Mouse (Mus musculus) C2C12 (cell line): ENCODE measurements at regions not wholly inside any gene's neighbourhood (a gene's known extent, or its start where the extent isn't known, plus 50 kb on each side); places are given as distances from the start of the nearest gene placed in this dataset.

Experiments used
- CTCF ChIP-seq: IDR thresholded peaks from one replicate; pipeline ENCODE4 v1.5.1; 2011; ENCODE audit not compliant: control insufficient read depth, insufficient read depth, insufficient read length
- FOSL1 ChIP-seq: IDR thresholded peaks from one replicate; pipeline ENCODE4 v1.8.0; 2011; ENCODE audit warnings: mild to moderate bottlenecking, low read length; ENCODE audit not compliant: poor library complexity, insufficient read depth, severe bottlenecking
- MAX ChIP-seq: IDR thresholded peaks from one replicate; pipeline ENCODE4 v1.6.1; 2011; ENCODE audit warnings: mild to moderate bottlenecking, control low read depth
- MYOD1 ChIP-seq: IDR thresholded peaks from one replicate; pipeline ENCODE4 v1.6.1; 2011; ENCODE audit warnings: low read depth; ENCODE audit not compliant: control insufficient read depth, insufficient read length
- MYOG ChIP-seq: IDR thresholded peaks from one replicate; pipeline ENCODE4 v1.6.1; 2011; ENCODE audit not compliant: control insufficient read depth, insufficient read length; ENCODE audit errors: extremely low read depth
- USF1 ChIP-seq: IDR thresholded peaks from one replicate; pipeline ENCODE4 v1.6.1; 2011; ENCODE audit warnings: low read depth, mild to moderate bottlenecking, control low read depth, moderate library complexity

DNA sequence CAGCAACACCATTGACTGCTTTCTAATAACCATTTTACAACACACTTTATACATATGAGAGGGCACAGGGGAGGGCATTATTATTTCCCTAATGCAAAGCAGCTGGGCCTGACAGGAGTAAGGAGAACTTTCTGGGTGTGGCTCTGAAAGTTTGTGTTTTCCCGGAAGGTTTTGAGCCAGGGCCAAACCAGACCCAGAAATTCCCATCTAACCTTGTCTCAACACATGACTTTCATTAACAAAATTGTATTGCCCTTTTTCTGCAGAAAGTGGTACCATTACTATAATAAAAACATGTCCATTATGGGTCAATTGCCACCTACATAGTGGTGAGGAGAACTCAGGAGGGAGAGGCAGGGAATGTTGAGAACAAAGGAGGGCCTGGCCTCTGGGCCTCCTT, 145.7 kb downstream of the Rab28 start:
- TF ChIP-seq CTCF (no peak), USF1 (no peak), MYOG (no peak), MAX (no peak), MYOD1 (no peak), FOSL1 (no peak)
